In the genomic region with DNA sequence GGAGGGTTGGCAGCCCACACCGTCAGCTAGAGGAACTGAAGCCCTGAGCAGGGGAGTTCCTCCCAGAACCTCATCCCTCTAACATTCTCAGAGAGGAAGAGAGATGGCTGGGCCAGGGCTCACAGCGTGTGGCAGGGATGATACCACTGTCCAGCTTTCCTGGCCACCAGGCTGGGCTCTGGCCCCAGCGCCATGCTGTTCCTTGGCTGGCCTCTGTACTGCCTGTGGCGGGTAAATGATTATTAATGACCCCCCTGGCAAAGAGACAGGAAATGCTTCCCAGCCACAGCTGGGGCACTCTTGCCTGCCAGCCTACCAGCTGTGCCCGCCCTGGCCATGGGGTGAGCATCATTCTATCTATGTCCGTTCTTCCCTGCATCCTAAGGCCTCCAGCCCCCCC, we compare ENCODE assay signal across 20 mouse cellular contexts. TPM values are rescaled to one million over a fixed set of nuclear protein-coding genes. Genes with fewer than 3 reads are reported as not detected.
DNase-seq lines count a peak whose midpoint lies in the region; ATAC-seq and TF ChIP-seq lines count a peak whose summit lies in the region.
"Had no signal": no experiment of that assay in that cellular context is flagged by ENCODE, and none has a peak within 500 bp of the region (broad histone marks: within the 10 kb centered on the region; RNA-seq: fewer than 3 reads in every experiment).

No protein-coding gene starts in this region.

- WGBS in hindbrain, embryonic 10.5 days: 83% methylated on average over 6 of the region's 6 CpGs
- 69% methylated on average over 6 of the region's 6 CpGs for WGBS in hindbrain, embryonic 12.5 days
- 69% methylated on average over 6 of the region's 6 CpGs for WGBS in liver, adult 2 months
- 67% methylated on average over 6 of the region's 6 CpGs for WGBS in liver, embryonic 11.5 days

- no peak for ATAC-seq in hindbrain, embryonic 12.5 days (ENCODE audit: low FRiP score)
- ATAC-seq in liver, embryonic 11.5 days (replicated peaks; ENCODE audit: low FRiP score): no peak
- no peak for ATAC-seq in megakaryocyte, adult 5-6 weeks (ENCODE audit: poor library complexity, severe bottlenecking)
- ATAC-seq: forebrain, embryonic 15.5 days had no signal

- no peak for TF ChIP-seq CTCF in liver, adult 2 months (IDR thresholded peaks at IDR 0.05; ENCODE audit: low read depth, low read length)
- TF ChIP-seq CTCF in cortical plate, adult 2 months (IDR thresholded peaks at IDR 0.05; ENCODE audit: extremely low read depth, insufficient read depth, low read length): no peak

- H3K27me3 ChIP-seq in hindbrain, embryonic 10.5 days (ENCODE audit: insufficient read depth, poor library complexity, severe bottlenecking): peaks cover 69% of the 10 kb centered on the region
- peaks cover 39% of the 10 kb centered on the region for H3K27me3 ChIP-seq in hindbrain, embryonic 12.5 days
- H3K27me3 ChIP-seq in liver, adult 2 months (ENCODE audit: control insufficient read depth, insufficient read depth, low read length): no peaks in the 10 kb centered on the region
- H3K27me3 ChIP-seq in liver, embryonic 11.5 days (replicated peaks; ENCODE audit: control insufficient read depth, insufficient read depth, low read length): peaks cover 35% of the 10 kb centered on the region

- no peak overlapping the region for H3K4me3 ChIP-seq in hindbrain, embryonic 10.5 days
- H3K4me3 ChIP-seq in hindbrain, embryonic 12.5 days: no peak overlapping the region
- no peak overlapping the region; the same call in 1 of the 2 replicates for H3K4me3 ChIP-seq in liver, adult 2 months (ENCODE audit: insufficient read depth, low read depth, low read length)
- no peak overlapping the region for H3K4me3 ChIP-seq in liver, embryonic 11.5 days (ENCODE audit: low read depth, low read length)
- H3K4me3 ChIP-seq in cortical plate, adult 2 months (ENCODE audit: insufficient read depth, low read length): no peak overlapping the region
- H3K4me3 ChIP-seq: embryonic facial prominence, embryonic 12.5 days; forebrain, embryonic 15.5 days; limb, embryonic 12.5 days; neural tube, embryonic 12.5 days had no signal

- no peak overlapping the region for H3K4me2 ChIP-seq in hindbrain, embryonic 12.5 days (replicated peaks)
- no peak overlapping the region for H3K4me2 ChIP-seq in liver, embryonic 11.5 days
- H3K4me2 ChIP-seq: embryonic facial prominence, embryonic 12.5 days; forebrain, embryonic 15.5 days; limb, embryonic 12.5 days; neural tube, embryonic 12.5 days had no signal

- DNase-seq in adrenal gland, postnatal 14 days: peak; percentile 38
- DNase-seq in adrenal gland, postnatal 25 days: no peak
- DNase-seq in hindbrain, embryonic 10.5 days (ENCODE audit: low spot score): no peak
- no peak for DNase-seq in liver, adult 2 months (ENCODE audit: extremely low read depth, low read depth, low spot score)
- DNase-seq in liver, embryonic 11.5 days (ENCODE audit: low spot score): no peak
- DNase-seq: adrenal gland, adult 8-10 months; kidney, adult 9 months; lung, postnatal 14 days; right cerebral cortex, postnatal 14 days; thymus, postnatal 25 days had no signal

- no peaks in the 10 kb centered on the region for H3K9me3 ChIP-seq in hindbrain, embryonic 10.5 days
- no peaks in the 10 kb centered on the region for H3K9me3 ChIP-seq in hindbrain, embryonic 12.5 days (replicated peaks)
- no peaks in the 10 kb centered on the region for H3K9me3 ChIP-seq in liver, embryonic 11.5 days (ENCODE audit: control insufficient read depth, low read length)
- H3K9me3 ChIP-seq: embryonic facial prominence, embryonic 12.5 days; forebrain, embryonic 15.5 days; limb, embryonic 12.5 days; neural tube, embryonic 12.5 days had no signal

- H3K79me2 ChIP-seq in liver, adult 2 months (ENCODE audit: control insufficient read depth, insufficient read depth, low read length): no peaks in the 10 kb centered on the region

- H3K4me1 ChIP-seq in hindbrain, embryonic 10.5 days (replicated peaks): peaks cover 71% of the 10 kb centered on the region
- H3K4me1 ChIP-seq in hindbrain, embryonic 12.5 days: peaks cover 19% of the 10 kb centered on the region
- H3K4me1 ChIP-seq in liver, adult 2 months (ENCODE audit: control insufficient read depth, insufficient read depth, low read length): peaks cover 1% of the 10 kb centered on the region
- H3K4me1 ChIP-seq in liver, embryonic 11.5 days (replicated peaks; ENCODE audit: control insufficient read depth, insufficient read depth, low read length): peaks cover 4% of the 10 kb centered on the region; the same call in 1 of the 2 replicates
- peaks cover 22% of the 10 kb centered on the region for H3K4me1 ChIP-seq in cortical plate, adult 2 months (ENCODE audit: control insufficient read depth, insufficient read depth, low read length)

- no peak overlapping the region for H3K9ac ChIP-seq in hindbrain, embryonic 12.5 days
- no peak overlapping the region for H3K9ac ChIP-seq in liver, adult 2 months (ENCODE audit: low read depth, low read length)
- H3K9ac ChIP-seq in liver, embryonic 11.5 days (ENCODE audit: low read depth, low read length): no peak overlapping the region
- H3K9ac ChIP-seq: embryonic facial prominence, embryonic 12.5 days; forebrain, embryonic 15.5 days; limb, embryonic 12.5 days; neural tube, embryonic 12.5 days had no signal

- TF ChIP-seq POLR2A in liver, adult 2 months (IDR thresholded peaks at IDR 0.05; ENCODE audit: extremely low read depth, insufficient read depth, low read length): no peak
- no peak for TF ChIP-seq POLR2A in cortical plate, adult 2 months (IDR thresholded peaks at IDR 0.05; ENCODE audit: extremely low read depth, insufficient read depth, low read length)

- H3K36me3 ChIP-seq in hindbrain, embryonic 10.5 days: no peaks in the 10 kb centered on the region
- H3K36me3 ChIP-seq in hindbrain, embryonic 12.5 days: no peaks in the 10 kb centered on the region
- no peaks in the 10 kb centered on the region for H3K36me3 ChIP-seq in liver, adult 2 months (ENCODE audit: control insufficient read depth, insufficient read depth, low read length)
- no peaks in the 10 kb centered on the region for H3K36me3 ChIP-seq in liver, embryonic 11.5 days (ENCODE audit: control insufficient read depth, insufficient read depth, low read length)
- H3K36me3 ChIP-seq: embryonic facial prominence, embryonic 12.5 days; forebrain, embryonic 15.5 days; limb, embryonic 12.5 days; neural tube, embryonic 12.5 days had no signal

- peak overlapping the region; percentile 40; the same call in 1 of the 2 replicates for H3K27ac ChIP-seq in hindbrain, embryonic 10.5 days
- no peak overlapping the region for H3K27ac ChIP-seq in hindbrain, embryonic 12.5 days
- H3K27ac ChIP-seq in liver, adult 2 months (replicated peaks; ENCODE audit: insufficient read depth, low read depth, low read length): peak overlapping the region; percentile 24; the same call in 1 of the 2 replicates
- no peak overlapping the region for H3K27ac ChIP-seq in liver, embryonic 11.5 days (ENCODE audit: low read depth, low read length)
- peak overlapping the region; percentile 33; the same call in 1 of the 2 replicates for H3K27ac ChIP-seq in cortical plate, adult 2 months (ENCODE audit: insufficient read depth, low read length)
- H3K27ac ChIP-seq: embryonic facial prominence, embryonic 12.5 days; forebrain, embryonic 15.5 days; limb, embryonic 12.5 days; neural tube, embryonic 12.5 days had no signal

RNA-seq across cellular contexts. Expression of gene Pde2a, which starts 33.6 kb away (rescaled TPM):
- total RNA-seq in adrenal gland, postnatal 14 days (2021): 132 and 141 TPM in 2 replicates
- 161 and 169 TPM in 2 replicates for total RNA-seq in adrenal gland, postnatal 25 days (2021)
- polyA plus RNA-seq in hindbrain, embryonic 10.5 days (2016; fragmentation: Nextera tagmentation; extraction: Ambion mirVana): 18.3 and 30.3 TPM in 2 replicates
- 26.9 and 27.4 TPM in 2 replicates for polyA plus RNA-seq in hindbrain, embryonic 12.5 days (2016; fragmentation: Nextera tagmentation; extraction: Ambion mirVana)
- total RNA-seq in liver, adult 2 months (2014; rRNA removed): 11.4 and 13.2 TPM in 2 replicates
- polyA plus RNA-seq in liver, adult 2 months (2012; rRNA removed): 7.7 and 7.9 TPM in 2 replicates
- polyA plus RNA-seq in liver, embryonic 11.5 days (2014; fragmentation: Nextera tagmentation; extraction: Ambion mirVana): 14.4 and 15.0 TPM in 2 replicates
- 223 and 236 TPM in 2 replicates for polyA plus RNA-seq in cortical plate, adult 2 months (2012; rRNA removed)
- total RNA-seq in megakaryocyte, adult 5-6 weeks (2015): 35.4 and 37.5 TPM in 2 replicates
- 25.7 and 65.8 TPM in 2 replicates for total RNA-seq in megakaryocyte, adult 5-6 weeks (2017)

RNA-seq across cellular contexts. Expression of gene Gm45837, which starts 44.5 kb away (rescaled TPM):
- total RNA-seq in adrenal gland, postnatal 14 days (2021): not detected in 2 replicates
- 4.2 TPM in 1 of 2 replicates, not detected in the other for total RNA-seq in adrenal gland, postnatal 25 days (2021)
- polyA plus RNA-seq in hindbrain, embryonic 10.5 days (2016; fragmentation: Nextera tagmentation; extraction: Ambion mirVana): 0.82 and 1.3 TPM in 2 replicates
- polyA plus RNA-seq in hindbrain, embryonic 12.5 days (2016; fragmentation: Nextera tagmentation; extraction: Ambion mirVana): not detected in 2 replicates
- not detected in 2 replicates for total RNA-seq in liver, adult 2 months (2014; rRNA removed)
- polyA plus RNA-seq in liver, adult 2 months (2012; rRNA removed): not detected in 2 replicates
- polyA plus RNA-seq in liver, embryonic 11.5 days (2014; fragmentation: Nextera tagmentation; extraction: Ambion mirVana): 2.1 TPM in 1 of 2 replicates, not detected in the other
- polyA plus RNA-seq in cortical plate, adult 2 months (2012; rRNA removed): 0.56 and 0.59 TPM in 2 replicates
- 10.2 TPM in 1 of 2 replicates, not detected in the other for total RNA-seq in megakaryocyte, adult 5-6 weeks (2015)
- 35.6 TPM in 1 of 2 replicates, not detected in the other for total RNA-seq in megakaryocyte, adult 5-6 weeks (2017)
- total RNA-seq: gastrocnemius, adult 18-20 months; heart, postnatal 14 days had no signal
- polyA plus RNA-seq: embryonic facial prominence, embryonic 12.5 days; forebrain, embryonic 15.5 days; limb, embryonic 12.5 days; neural tube, embryonic 12.5 days; testis, adult 2 months had no signal

Comparison
In these comparisons a context has a peak if more than half of its experiments do, and no peak if none do; other contexts are left out.
1. H3K27ac ChIP-seq: peak in hindbrain, embryonic 10.5 days (single experiment), liver, adult 2 months (single experiment) and cortical plate, adult 2 months (single experiment); none in hindbrain, embryonic 12.5 days (single experiment) and liver, embryonic 11.5 days (single experiment).